Mouse (Mus musculus) brain, embryonic 18.5 days (tissue): ENCODE measurements at regions not wholly inside any gene's neighbourhood (a gene's known extent, or its start where the extent isn't known, plus 50 kb on each side); places are given as distances from the start of the nearest gene placed in this dataset.

Source experiments
- DNase-seq: peaks from one replicate; pipeline ENCODE4 v3.0.0-alpha.2; 2012; ENCODE audit warnings: low read depth, low spot score

DNA sequence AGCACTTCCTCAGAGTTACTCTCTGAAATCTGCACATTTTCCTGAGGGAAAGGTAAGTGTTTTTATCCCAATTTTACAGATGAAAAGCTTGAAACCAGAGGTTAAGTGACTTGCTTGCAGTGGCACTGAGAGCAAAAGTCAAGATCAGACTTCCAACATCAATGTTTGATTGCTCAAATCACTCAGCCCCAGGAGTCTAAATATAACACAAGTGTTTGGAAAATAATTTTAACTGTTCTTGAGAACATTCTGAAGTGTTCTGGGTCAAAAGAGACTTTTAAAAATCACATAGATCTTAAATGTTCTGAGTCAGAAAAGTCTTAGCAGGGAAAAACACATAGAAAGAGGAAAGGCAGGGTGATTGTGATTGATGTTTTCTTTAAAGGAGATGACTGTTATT is 848.6 kb upstream of the Cntnap5a start:
- DNase-seq: no peak

DNA sequence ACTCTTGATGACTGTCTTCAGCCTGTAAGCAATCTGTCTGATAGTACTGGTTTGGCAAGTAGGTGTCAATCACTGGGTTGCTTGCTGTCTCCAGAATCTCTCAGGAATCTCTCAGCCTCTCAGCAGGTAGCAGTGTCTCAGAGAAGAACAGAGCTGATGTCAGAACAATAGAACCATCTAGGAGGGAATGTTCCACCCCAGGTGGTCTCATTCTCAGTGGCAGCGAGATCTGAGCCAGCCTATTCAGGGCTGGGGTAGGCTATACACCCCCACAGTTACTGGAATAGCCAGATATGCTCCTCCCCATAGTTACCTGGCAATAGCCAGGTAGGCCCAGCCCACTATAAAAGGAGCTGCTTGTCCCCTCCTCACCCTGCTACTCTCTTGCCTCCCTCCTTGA is 834.9 kb upstream of the Cntnap5a start:
- no peak for DNase-seq

DNA sequence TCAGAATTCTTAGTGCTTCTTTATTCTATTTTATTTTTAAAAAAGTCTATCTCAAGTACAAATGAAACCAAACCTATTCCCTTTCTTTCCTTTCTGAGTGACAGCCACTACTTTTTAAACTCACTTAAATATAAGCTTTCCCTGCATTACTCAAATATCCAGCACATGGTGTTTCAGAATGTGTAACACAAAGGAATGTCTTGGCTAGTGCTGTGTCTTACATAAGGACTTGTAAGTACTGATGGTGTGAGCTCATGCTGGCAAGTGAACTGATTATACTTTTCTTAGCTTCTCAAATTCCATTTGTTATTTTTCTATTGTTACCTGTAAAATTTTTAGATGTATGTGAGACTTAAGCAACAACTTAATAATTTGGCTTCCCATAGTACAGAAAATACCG is 823.6 kb upstream of the Cntnap5a start:
- no peak for DNase-seq

DNA sequence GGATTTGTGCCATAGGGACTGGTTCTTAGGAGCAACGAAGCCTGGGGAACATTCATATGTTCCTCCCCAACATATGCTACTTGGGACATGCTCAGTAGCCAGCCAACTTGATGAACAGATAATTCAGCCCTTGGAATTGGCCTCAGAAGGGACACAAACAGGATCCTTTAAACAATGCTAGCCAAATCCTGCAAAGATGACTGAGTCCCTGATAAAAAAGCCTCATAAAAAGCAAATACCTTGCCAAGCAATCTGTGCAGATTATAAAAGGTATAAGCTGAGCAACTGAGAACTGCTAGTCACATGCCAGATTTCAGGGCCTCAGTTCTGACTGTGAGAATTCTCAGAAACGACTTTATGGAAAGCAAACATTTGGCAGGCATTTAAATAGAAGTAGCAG is 821.6 kb upstream of the Cntnap5a start:
- peak; percentile 65 for DNase-seq

DNA sequence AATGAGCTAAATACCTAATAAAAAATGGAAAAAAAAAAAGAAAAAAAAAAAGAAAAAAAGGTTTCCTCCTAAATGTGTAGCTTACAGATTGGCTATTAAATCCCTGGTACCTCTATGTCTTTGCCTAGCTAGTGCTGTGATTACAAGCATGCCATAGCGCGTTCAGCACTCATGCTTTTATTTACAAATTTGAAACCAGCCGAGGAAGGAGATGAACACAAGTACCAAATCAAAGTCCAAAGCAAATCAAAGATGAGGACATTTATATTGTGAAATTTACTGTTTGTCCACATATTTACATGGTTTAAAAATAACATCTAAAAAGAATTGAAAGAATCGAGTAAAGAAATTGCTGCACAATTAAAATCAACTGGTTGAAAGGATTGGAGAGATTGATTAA is 808.8 kb upstream of the Cntnap5a start:
- no peak for DNase-seq
